Mouse (Mus musculus) liver, embryonic 16.5 days (tissue): Measurements from ENCODE around the gene Patj. TPM values are rescaled to one million over a fixed set of nuclear protein-coding genes. Genes with fewer than 3 reads are reported as not detected.

ENCODE experiments used
- ATAC-seq: fragments of 200-750 bp; cut with Nextera tagmentation; 2 replicates; pipeline ENCODE4 v1.8.0; 2017; ENCODE audit warnings: low read depth, mild to moderate bottlenecking, moderate number of reproducible peaks, moderate library complexity
- H3K27ac ChIP-seq: fragments of 300-500 bp; sonication (generic); 2 replicates; pipeline ENCODE4 v1.5.1; 2014; ENCODE audit warnings: mild to moderate bottlenecking, low read length
- H3K27me3 ChIP-seq: fragments of 300-500 bp; sonication (generic); 2 replicates; pipeline ENCODE4 v1.6.1; 2014; ENCODE audit warnings: low read depth, low read length, mixed read lengths; ENCODE audit not compliant: control insufficient read depth, insufficient read depth
- H3K36me3 ChIP-seq: fragments of 300-500 bp; sonication (generic); 2 replicates; pipeline ENCODE4 v1.6.1; 2014; ENCODE audit warnings: mild to moderate bottlenecking; ENCODE audit not compliant: control insufficient read depth, insufficient read depth
- H3K4me1 ChIP-seq: fragments of 300-500 bp; sonication (generic); 2 replicates; pipeline ENCODE4 v1.6.1; 2014; ENCODE audit warnings: low read depth, low read length, mixed read lengths; ENCODE audit not compliant: control insufficient read depth
- H3K4me2 ChIP-seq: fragments of 300-500 bp; sonication (generic); 2 replicates; pipeline ENCODE4 v1.6.1; 2014; ENCODE audit warnings: low read depth, low read length, mixed read lengths
- H3K4me3 ChIP-seq: fragments of 300-500 bp; sonication (generic); 2 replicates; pipeline ENCODE4 v1.5.1; 2014; ENCODE audit warnings: low read depth, mild to moderate bottlenecking, low read length
- H3K9ac ChIP-seq: fragments of 300-500 bp; sonication (generic); 2 replicates; pipeline ENCODE4 v1.6.1; 2014; ENCODE audit warnings: low read depth, low read length
- H3K9me3 ChIP-seq: fragments of 300-500 bp; sonication (generic); replicated peaks from 2 replicates; pipeline ENCODE4 v1.6.1; 2016; ENCODE audit warnings: low read length; ENCODE audit not compliant: control insufficient read depth
- WGBS: fragments of 180-500 bp; shearing (Covaris S2); extraction: QIAGEN DNeasy Blood & Tissue Kit; methylation state at CpG from one replicate; pipeline ENCODE4 v1.1.7; 2014; ENCODE audit not compliant: insufficient replicate concordance; 5-methylcytosine and 5-hydroxymethylcytosine counted together
- polyA plus RNA-seq: library from polyadenylated mRNA; unstranded; fragments of >200 nt; fragmentation: Nextera tagmentation; extraction: Ambion mirVana; gene quantifications from 2 replicates; pipeline ENCODE4 v1.2.1, GENCODE M21; 2015

Patj gene
- polyA plus RNA-seq, 1 experiment from 2014 or later = 3.3 TPM

DNA sequence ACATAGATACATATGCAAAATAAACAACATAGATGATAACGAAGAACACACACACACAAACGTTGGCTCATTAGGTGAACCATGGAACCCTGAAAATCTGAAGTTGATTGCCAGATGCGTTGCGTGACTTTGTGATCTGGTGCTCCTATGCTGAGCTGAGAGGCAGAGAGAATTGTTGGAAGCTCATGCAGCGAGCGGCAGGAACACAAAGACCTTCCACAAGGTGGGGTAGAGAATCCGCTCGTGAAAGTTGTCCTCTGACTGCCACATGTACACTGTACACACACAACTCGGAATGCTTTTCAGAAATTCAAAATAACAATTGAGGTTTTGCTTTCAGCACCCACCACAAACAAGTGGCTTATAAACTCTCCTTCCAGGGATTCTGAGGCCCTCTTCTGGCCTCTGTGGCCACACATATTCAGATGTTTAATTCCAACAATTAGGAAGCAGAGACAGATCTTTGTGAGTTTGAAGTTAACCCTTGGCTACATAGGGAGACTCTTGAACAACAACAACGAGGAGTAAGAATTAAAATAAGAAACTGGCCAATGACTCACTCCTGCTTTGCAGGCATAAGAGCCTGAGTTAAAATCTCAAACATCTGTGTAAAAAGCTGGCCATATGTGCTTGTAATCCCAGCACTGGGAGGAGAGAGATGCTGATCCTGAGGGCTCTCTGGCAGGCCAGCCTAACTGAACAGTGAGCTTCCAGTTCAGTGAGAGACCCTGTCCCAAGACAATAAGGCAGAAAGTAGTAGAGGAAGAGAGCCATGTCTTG is 116.6 kb downstream of the Patj start:
- H3K27ac ChIP-seq = no peak overlapping the region
- no peak overlapping the region for H3K4me3 ChIP-seq
- no peaks in the 10 kb centered on the region for H3K27me3 ChIP-seq
- H3K36me3 ChIP-seq = no peaks in the 10 kb centered on the region
- H3K4me1 ChIP-seq = no peaks in the 10 kb centered on the region
- WGBS = 67% methylated on average over 10 of the region's 10 CpGs
- no peaks in the 10 kb centered on the region for H3K9me3 ChIP-seq
- no peak overlapping the region for H3K4me2 ChIP-seq
- H3K9ac ChIP-seq = no peak overlapping the region
- no peak for ATAC-seq

DNA sequence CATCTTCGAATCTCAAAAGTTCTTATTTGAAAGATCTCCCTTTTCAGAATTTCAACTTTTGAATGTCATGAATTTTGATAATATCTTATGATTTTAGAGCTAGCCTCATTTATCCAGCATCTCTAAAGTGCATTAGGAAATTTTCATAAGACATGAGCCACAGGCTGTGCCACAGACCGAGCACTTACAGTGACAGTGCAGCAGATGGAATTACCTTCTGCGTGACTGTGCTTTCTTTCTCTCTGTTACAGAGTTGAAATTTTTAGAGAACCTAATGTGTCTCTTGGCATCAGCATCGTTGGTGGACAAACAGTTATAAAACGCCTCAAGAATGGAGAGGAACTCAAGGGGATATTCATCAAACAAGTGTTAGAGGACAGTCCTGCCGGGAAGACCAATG is 124.9 kb downstream of the Patj start:
- H3K4me3 ChIP-seq = no peak overlapping the region
- H3K4me2 ChIP-seq = no peak overlapping the region
- no peak overlapping the region for H3K9ac ChIP-seq
- H3K9me3 ChIP-seq = no peaks in the 10 kb centered on the region
- H3K4me1 ChIP-seq = no peaks in the 10 kb centered on the region
- WGBS = 69% methylated on average over 6 of the region's 6 CpGs
- H3K27me3 ChIP-seq = no peaks in the 10 kb centered on the region
- no peak overlapping the region for H3K27ac ChIP-seq
- no peaks in the 10 kb centered on the region for H3K36me3 ChIP-seq
- no peak for ATAC-seq

DNA sequence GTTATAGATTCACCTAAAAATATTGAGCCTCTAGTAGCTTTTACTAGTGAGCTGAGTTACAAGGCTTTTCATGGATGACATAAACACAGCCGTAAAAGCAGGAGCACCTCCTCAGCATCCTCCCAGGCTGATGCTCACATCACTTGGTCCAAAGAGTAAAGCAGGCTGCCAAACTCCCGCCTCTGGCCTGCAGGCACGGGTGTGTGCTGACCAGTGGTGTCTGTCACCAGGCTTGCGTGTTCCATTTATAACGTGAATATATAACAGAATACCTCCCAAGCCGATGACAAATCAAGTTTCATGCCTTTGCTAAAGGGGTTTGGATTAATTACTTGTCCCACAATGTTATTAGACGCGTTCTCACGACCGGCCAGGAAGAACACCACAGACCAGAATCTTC is 128.9 kb downstream of the Patj start:
- H3K36me3 ChIP-seq = no peaks in the 10 kb centered on the region
- H3K4me1 ChIP-seq = no peaks in the 10 kb centered on the region
- 77% methylated on average over 10 of the region's 10 CpGs for WGBS
- no peak overlapping the region for H3K4me3 ChIP-seq
- ATAC-seq = no peak
- H3K4me2 ChIP-seq = no peak overlapping the region
- no peaks in the 10 kb centered on the region for H3K27me3 ChIP-seq
- H3K27ac ChIP-seq = no peak overlapping the region
- H3K9ac ChIP-seq = no peak overlapping the region
- no peaks in the 10 kb centered on the region for H3K9me3 ChIP-seq

- H3K4me1 ChIP-seq = no peaks in the 10 kb centered on the region
- no peak overlapping the region for H3K27ac ChIP-seq
- H3K4me3 ChIP-seq = no peak overlapping the region
- H3K4me2 ChIP-seq = no peak overlapping the region
- WGBS = 49% methylated on average over 3 of the region's 3 CpGs
- no peaks in the 10 kb centered on the region for H3K36me3 ChIP-seq
- no peak for ATAC-seq
- H3K27me3 ChIP-seq = no peaks in the 10 kb centered on the region
- H3K9me3 ChIP-seq = no peaks in the 10 kb centered on the region
- H3K9ac ChIP-seq = no peak overlapping the region
These were observed 139.9 kb downstream of the Patj start for GRCm38 (mm10) chr4:98535446-98535845.

DNA sequence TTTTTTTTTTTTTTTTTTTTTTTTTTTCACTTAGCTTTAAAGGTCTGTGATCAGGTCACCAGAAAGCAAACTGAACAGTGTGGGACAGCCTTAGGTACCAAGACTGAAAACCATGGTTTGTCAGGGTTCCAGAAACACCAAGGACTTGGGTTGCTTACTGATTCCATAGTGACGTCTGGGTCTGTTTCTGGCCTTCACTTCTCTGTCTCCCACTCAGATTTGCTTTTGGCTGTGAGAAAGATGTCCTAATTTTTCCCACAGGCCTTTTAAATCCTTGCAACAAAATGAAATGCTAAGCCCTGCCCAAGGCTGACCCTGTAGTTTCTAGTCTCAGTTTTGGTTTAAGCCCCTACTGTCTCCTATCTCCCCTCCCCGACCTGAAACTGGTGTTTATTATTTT is 146.0 kb downstream of the Patj start:
- Histone ChIP-seq H3K27ac (no peak overlapping the region), H3K9ac (no peak overlapping the region), H3K4me3 (no peak overlapping the region), H3K9me3 (no peaks in the 10 kb centered on the region), H3K36me3 (no peaks in the 10 kb centered on the region), H3K4me1 (no peaks in the 10 kb centered on the region), H3K27me3 (no peaks in the 10 kb centered on the region), H3K4me2 (no peak overlapping the region)
- ATAC-seq = no peak
- WGBS = 51% methylated on average over 2 of the region's 2 CpGs

- Histone ChIP-seq H3K9me3 (no peaks in the 10 kb centered on the region), H3K36me3 (no peaks in the 10 kb centered on the region), H3K4me2 (no peak overlapping the region), H3K4me1 (no peaks in the 10 kb centered on the region), H3K27ac (no peak overlapping the region), H3K9ac (no peak overlapping the region), H3K27me3 (no peaks in the 10 kb centered on the region), H3K4me3 (no peak overlapping the region)
- ATAC-seq = no peak
- WGBS = 48% methylated on average over 3 of the region's 3 CpGs
These were observed 147.4 kb downstream of the Patj start for GRCm38 (mm10) chr4:98543001-98543400.

- no peaks in the 10 kb centered on the region for H3K9me3 ChIP-seq
- no peak overlapping the region for H3K4me2 ChIP-seq
- H3K9ac ChIP-seq = no peak overlapping the region
- 24% methylated on average over 1 of the region's 1 CpGs for WGBS
- ATAC-seq = no peak
- no peak overlapping the region for H3K4me3 ChIP-seq
- H3K27me3 ChIP-seq = no peaks in the 10 kb centered on the region
- H3K36me3 ChIP-seq = no peaks in the 10 kb centered on the region
- H3K27ac ChIP-seq = no peak overlapping the region
- no peaks in the 10 kb centered on the region for H3K4me1 ChIP-seq
These were observed 149.8 kb downstream of the Patj start for GRCm38 (mm10) chr4:98545376-98545775.

DNA sequence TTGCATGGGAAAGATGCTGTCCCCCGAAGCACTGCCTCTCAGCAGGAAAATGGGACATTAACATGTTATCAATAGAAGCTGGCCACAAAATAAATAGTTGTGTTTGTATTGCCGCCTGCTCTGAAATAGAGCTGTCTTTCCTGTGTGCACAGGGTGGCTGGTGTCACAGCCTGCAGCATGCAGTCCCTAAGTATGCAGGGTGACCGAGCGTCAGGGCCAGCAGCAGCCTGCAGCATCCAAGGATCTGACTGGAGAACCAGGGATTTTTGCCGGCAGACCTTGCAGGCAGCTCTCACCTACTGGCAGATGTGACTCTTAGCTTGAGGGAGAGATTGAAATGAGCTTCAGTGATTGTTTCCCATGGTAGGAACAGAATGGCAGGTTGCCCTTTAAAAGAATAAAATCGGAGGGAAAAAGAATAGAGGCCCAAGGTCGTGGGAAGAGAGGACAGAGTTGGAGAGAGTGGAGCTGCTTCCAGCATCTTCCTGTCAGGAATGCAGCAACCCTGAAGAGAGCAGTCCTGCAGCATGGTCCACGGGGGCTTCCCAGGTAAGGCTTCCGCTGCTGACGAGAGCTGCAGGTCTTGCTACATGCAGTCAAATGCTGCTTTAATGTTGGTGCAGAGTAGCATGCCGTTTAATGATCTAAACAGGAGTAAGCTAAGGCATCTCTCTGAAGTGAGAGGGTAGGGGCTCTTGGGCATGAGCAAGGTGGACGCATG is 151.0 kb downstream of the Patj start:
- no peak for ATAC-seq
- H3K27me3 ChIP-seq = no peaks in the 10 kb centered on the region
- H3K9ac ChIP-seq = no peak overlapping the region
- no peaks in the 10 kb centered on the region for H3K9me3 ChIP-seq
- H3K4me3 ChIP-seq = no peak overlapping the region
- no peaks in the 10 kb centered on the region for H3K4me1 ChIP-seq
- H3K4me2 ChIP-seq = no peak overlapping the region
- WGBS = 49% methylated on average over 12 of the region's 12 CpGs
- no peaks in the 10 kb centered on the region for H3K36me3 ChIP-seq
- no peak overlapping the region for H3K27ac ChIP-seq

DNA sequence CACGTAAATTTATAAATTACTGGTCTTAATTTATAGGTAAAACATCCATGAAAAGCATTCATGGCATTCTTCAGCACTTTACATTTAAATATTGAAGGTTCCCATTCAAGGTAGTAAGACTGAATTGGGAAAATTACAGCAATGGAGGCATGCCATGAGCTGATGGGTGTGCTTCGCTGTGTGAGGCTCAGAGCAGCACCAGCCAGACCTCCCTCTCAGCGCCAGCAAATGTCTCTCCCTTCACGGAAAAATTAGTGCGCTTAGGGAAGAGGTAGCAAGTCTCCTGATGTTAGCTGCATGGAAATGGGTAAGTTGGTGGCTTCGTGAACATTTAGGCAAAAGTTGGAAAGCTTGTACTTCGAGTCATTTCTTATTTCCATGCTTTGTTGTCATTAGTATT is 153.9 kb downstream of the Patj start:
- H3K4me2 ChIP-seq = no peak overlapping the region
- H3K36me3 ChIP-seq = no peaks in the 10 kb centered on the region
- no peak for ATAC-seq
- H3K9ac ChIP-seq = no peak overlapping the region
- 66% methylated on average over 7 of the region's 7 CpGs for WGBS
- no peaks in the 10 kb centered on the region for H3K9me3 ChIP-seq
- H3K4me1 ChIP-seq = no peaks in the 10 kb centered on the region
- H3K27me3 ChIP-seq = no peaks in the 10 kb centered on the region
- H3K4me3 ChIP-seq = no peak overlapping the region
- H3K27ac ChIP-seq = no peak overlapping the region
